Mouse (Mus musculus) myocyte (in vitro differentiated cells): ENCODE results near the gene Cdk5r2.
"Not testable (repeated sequence)": the region's sequence is repeated elsewhere in the genome, so short reads cannot be mapped to it uniquely, and the experiment has no call there.

ENCODE experiments used
- MYOD1 ChIP-seq, 3 experiments: IDR thresholded peaks; one replicate each; pipeline ENCODE4 v1.6.1; 2011; ENCODE audit warnings: control low read depth in 2 of 3, low read depth in 2 of 3, mild to moderate bottlenecking in 2 of 3, moderate library complexity in 1 of 3; ENCODE audit not compliant: insufficient read length in 2 of 3, control insufficient read depth in 1 of 3
- POLR2A ChIP-seq: IDR thresholded peaks from one replicate; pipeline ENCODE4 v1.6.1; 2011; ENCODE audit warnings: low read depth, mild to moderate bottlenecking, control low read depth, moderate library complexity; ENCODE audit not compliant: insufficient read length
- TCF3 ChIP-seq: IDR thresholded peaks from one replicate; pipeline ENCODE4 v1.6.1; 2011; ENCODE audit warnings: low read depth, control low read depth; ENCODE audit not compliant: insufficient read length
- USF1 ChIP-seq: IDR thresholded peaks from one replicate; pipeline ENCODE4 v1.6.1; 2011; ENCODE audit warnings: low read depth, mild to moderate bottlenecking, control low read depth, moderate library complexity

GRCm38 (mm10) chr1:74823598-74823997 is 31.1 kb upstream of the Cdk5r2 start:
- TF ChIP-seq POLR2A; MYOD1 (IDR thresholded peaks at IDR 0.05; ENCODE audit: control insufficient read depth in 1 of 3, insufficient read length in 2 of 3, low read depth in 2 of 3); USF1; TCF3: not testable (repeated sequence)
